Mouse (Mus musculus): ENCODE measurements around the gene Tmem255b. TPM values are rescaled to one million over a fixed set of nuclear protein-coding genes. Genes with fewer than 3 reads are reported as not detected.
A peak's percentile ranks its signal among the peaks of the same experiment; 100 is the strongest.

The Tmem255b gene
- total RNA-seq (2014; rRNA removed) = 1.1 and 2.2 TPM in 2 replicates
- 1.6 and 1.8 TPM in 2 replicates for polyA plus RNA-seq (2015; fragmentation: Nextera tagmentation; extraction: Ambion mirVana)

DNA sequence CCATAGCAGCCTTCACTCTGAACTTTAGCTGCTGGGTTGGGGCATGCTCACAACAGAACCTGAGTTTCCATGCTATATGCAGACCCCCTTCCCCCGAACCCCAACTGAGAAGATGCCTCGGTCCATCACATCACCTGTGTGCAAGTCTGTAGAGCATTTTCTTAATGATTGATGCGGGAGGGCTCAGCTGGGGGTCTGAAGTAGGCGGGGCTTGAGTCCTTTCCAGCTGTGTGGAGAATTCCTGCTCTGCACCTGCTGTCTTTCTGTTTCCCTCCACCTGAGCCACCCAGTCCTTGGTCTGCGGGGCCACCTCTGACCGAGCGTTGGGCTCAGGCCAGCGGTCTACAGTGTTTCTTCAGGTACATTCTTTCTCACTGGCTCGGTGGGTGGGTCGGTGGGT, at the start of gene Tmem255b:
Tmem255b (plus strand) TSS at position 301 of the 400 bp plus-strand sequence.
- WGBS = 14% methylated on average over 10 of the region's 10 CpGs
- Histone ChIP-seq H3K27me3 (ENCODE audit: insufficient read depth, low read length) (peaks cover 24% of the 10 kb centered on the region), H3K4me2 (ENCODE audit: low read depth, low read length, poor library complexity, severe bottlenecking) (peak within 1 kb of the TSS; percentile 24), H3K36me3 (ENCODE audit: insufficient read depth, low read length) (no peaks in the 10 kb centered on the region), H3K4me1 (ENCODE audit: insufficient read depth, low read length) (no peaks in the 10 kb centered on the region), H3K9ac (replicated peaks; ENCODE audit: low read length, poor library complexity, severe bottlenecking) (peak within 1 kb of the TSS; percentile 8; the same call in 1 of the 2 replicates), H3K27ac (ENCODE audit: low read depth, low read length) (no peak within 1 kb of the TSS), H3K4me3 (ENCODE audit: low read depth, low read length) (peak within 1 kb of the TSS; percentile 1; the same call in 1 of the 2 replicates), H3K9me3 (ENCODE audit: low read length) (no peaks in the 10 kb centered on the region)
- ATAC-seq (ENCODE audit: low FRiP score) = no peak
- no peak for TF ChIP-seq CTCF (IDR thresholded peaks at IDR 0.05)
- DNase-seq (ENCODE audit: low spot score) = no peak

DNA sequence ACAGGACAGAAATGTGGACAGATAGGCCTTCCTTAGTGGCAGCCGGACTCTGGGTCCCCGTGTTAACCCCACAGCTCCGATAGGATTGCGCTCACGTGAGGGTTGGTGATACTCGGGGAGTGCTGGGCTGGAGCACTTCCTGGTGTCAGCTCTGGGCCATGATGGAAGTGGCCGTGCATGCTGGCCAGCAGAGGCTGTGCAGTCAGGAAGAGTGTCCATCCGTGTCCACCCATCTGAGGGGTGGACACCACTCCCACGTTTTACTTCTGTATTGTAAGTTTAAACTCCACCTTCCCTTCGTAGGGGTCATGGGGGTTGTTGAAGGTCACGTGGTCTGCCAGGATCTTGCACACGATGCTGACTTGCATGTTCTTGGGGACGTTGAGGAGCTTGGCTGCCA, 48.6 kb upstream of the Tmem255b start:
- H3K4me1 ChIP-seq (ENCODE audit: insufficient read depth, low read length) = no peaks in the 10 kb centered on the region

DNA sequence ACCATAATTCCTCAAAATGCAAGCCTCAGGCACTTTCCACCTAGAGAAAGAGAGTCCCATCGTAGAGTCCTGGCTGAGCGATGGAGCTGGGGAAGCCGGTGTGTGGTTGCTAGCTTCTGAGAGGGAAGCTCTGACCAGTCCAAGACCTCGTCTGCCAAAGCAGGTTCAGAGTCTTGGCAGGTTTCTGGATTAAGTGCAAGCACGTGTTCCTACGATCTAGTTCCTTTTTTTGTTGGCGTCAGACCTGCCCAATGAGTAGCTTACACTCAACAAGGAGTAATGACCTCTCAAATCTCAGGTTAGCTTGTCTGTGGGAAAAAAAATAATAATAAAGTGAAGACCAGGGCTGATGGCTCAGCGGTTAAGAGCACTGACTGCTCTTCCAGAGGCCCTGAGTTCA, 47.3 kb upstream of the Tmem255b start:
- ATAC-seq (ENCODE audit: low FRiP score) = no peak

More for the DNA sequence above, 48.6 kb upstream of the Tmem255b start:
- H3K9me3 ChIP-seq (ENCODE audit: low read length) = no peaks in the 10 kb centered on the region
- no peak overlapping the region for H3K9ac ChIP-seq (replicated peaks; ENCODE audit: low read length, poor library complexity, severe bottlenecking)
- no peaks in the 10 kb centered on the region for H3K36me3 ChIP-seq (ENCODE audit: insufficient read depth, low read length)
- no peaks in the 10 kb centered on the region for H3K27me3 ChIP-seq (ENCODE audit: insufficient read depth, low read length)
- TF ChIP-seq CTCF (IDR thresholded peaks at IDR 0.05) = no peak
- DNase-seq (ENCODE audit: low spot score) (no peak), ATAC-seq (ENCODE audit: low FRiP score) (no peak)
- H3K27ac ChIP-seq (ENCODE audit: low read depth, low read length) = no peak overlapping the region
- H3K4me2 ChIP-seq (ENCODE audit: low read depth, low read length, poor library complexity, severe bottlenecking) = no peak overlapping the region
- 79% methylated on average over 13 of the region's 13 CpGs for WGBS
- H3K4me3 ChIP-seq (ENCODE audit: low read depth, low read length) = no peak overlapping the region

DNA sequence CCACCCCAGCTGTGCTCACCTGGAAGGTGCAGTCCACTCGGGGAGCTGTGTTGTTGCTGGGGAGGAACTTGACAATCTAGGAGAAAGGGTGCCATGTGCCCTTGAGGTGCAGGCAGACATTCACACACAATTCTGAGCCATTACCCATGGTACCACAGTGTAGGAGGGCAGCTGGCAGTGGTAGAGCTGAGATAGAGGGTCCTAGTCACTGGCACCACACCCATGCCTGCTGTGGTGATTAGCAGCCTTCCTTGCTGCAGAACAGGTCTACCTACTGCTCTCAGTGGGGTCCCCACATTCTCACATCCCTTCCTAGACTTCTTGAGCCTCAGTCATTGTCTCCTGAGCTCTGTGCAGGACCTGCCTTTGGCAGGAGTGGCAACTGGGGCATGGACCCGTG, 46.2 kb upstream of the Tmem255b start:
- H3K9me3 ChIP-seq (ENCODE audit: low read length) = no peaks in the 10 kb centered on the region
- no peak overlapping the region for H3K27ac ChIP-seq (ENCODE audit: low read depth, low read length)
- H3K4me1 ChIP-seq (ENCODE audit: insufficient read depth, low read length) = no peaks in the 10 kb centered on the region
- H3K9ac ChIP-seq (replicated peaks; ENCODE audit: low read length, poor library complexity, severe bottlenecking) = no peak overlapping the region
- ATAC-seq (ENCODE audit: low FRiP score) (no peak), DNase-seq (ENCODE audit: low spot score) (no peak)
- H3K36me3 ChIP-seq (ENCODE audit: insufficient read depth, low read length) = no peaks in the 10 kb centered on the region
- no peak overlapping the region for H3K4me3 ChIP-seq (ENCODE audit: low read depth, low read length)
- 87% methylated on average over 2 of the region's 2 CpGs for WGBS
- no peaks in the 10 kb centered on the region for H3K27me3 ChIP-seq (ENCODE audit: insufficient read depth, low read length)
- H3K4me2 ChIP-seq (ENCODE audit: low read depth, low read length, poor library complexity, severe bottlenecking) = no peak overlapping the region
- no peak for TF ChIP-seq CTCF (IDR thresholded peaks at IDR 0.05)

More for the DNA sequence above, 47.3 kb upstream of the Tmem255b start:
- no peak for DNase-seq (ENCODE audit: low spot score)
- Histone ChIP-seq H3K36me3 (ENCODE audit: insufficient read depth, low read length) (no peaks in the 10 kb centered on the region), H3K4me3 (ENCODE audit: low read depth, low read length) (no peak overlapping the region), H3K9me3 (ENCODE audit: low read length) (no peaks in the 10 kb centered on the region), H3K4me2 (ENCODE audit: low read depth, low read length, poor library complexity, severe bottlenecking) (no peak overlapping the region), H3K4me1 (ENCODE audit: insufficient read depth, low read length) (no peaks in the 10 kb centered on the region), H3K9ac (replicated peaks; ENCODE audit: low read length, poor library complexity, severe bottlenecking) (no peak overlapping the region), H3K27ac (ENCODE audit: low read depth, low read length) (no peak overlapping the region), H3K27me3 (ENCODE audit: insufficient read depth, low read length) (no peaks in the 10 kb centered on the region)
- WGBS = 83% methylated on average over 8 of the region's 8 CpGs
- TF ChIP-seq CTCF (IDR thresholded peaks at IDR 0.05) = no peak

DNA sequence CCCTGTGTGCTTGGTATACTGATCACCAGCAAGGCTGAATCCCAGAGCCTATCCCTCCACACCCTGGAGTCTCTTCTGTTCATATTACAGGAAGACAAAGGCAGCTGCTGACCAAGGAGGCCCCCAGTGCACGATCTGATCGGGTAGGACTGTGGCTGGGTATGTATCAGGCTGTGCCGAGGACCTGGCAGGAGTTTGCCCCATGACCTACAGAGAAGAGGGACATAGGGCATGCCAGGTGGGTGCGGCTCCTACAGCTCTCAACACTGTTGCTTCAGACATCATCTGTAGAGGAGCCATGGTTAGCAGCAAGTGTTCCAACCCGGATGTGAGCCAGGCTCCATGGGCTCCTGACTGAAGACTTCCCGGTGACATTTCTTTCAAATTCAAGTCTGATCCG, 41.1 kb upstream of the Tmem255b start:
- Histone ChIP-seq H3K36me3 (ENCODE audit: insufficient read depth, low read length) (no peaks in the 10 kb centered on the region), H3K27ac (ENCODE audit: low read depth, low read length) (no peak overlapping the region), H3K27me3 (ENCODE audit: insufficient read depth, low read length) (no peaks in the 10 kb centered on the region), H3K4me1 (ENCODE audit: insufficient read depth, low read length) (no peaks in the 10 kb centered on the region), H3K4me2 (ENCODE audit: low read depth, low read length, poor library complexity, severe bottlenecking) (no peak overlapping the region), H3K9ac (replicated peaks; ENCODE audit: low read length, poor library complexity, severe bottlenecking) (no peak overlapping the region), H3K4me3 (ENCODE audit: low read depth, low read length) (no peak overlapping the region), H3K9me3 (ENCODE audit: low read length) (no peaks in the 10 kb centered on the region)
- no peak for TF ChIP-seq CTCF (IDR thresholded peaks at IDR 0.05)
- 90% methylated on average over 7 of the region's 7 CpGs for WGBS
- DNase-seq (ENCODE audit: low spot score) = no peak
- no peak for ATAC-seq (ENCODE audit: low FRiP score)

DNA sequence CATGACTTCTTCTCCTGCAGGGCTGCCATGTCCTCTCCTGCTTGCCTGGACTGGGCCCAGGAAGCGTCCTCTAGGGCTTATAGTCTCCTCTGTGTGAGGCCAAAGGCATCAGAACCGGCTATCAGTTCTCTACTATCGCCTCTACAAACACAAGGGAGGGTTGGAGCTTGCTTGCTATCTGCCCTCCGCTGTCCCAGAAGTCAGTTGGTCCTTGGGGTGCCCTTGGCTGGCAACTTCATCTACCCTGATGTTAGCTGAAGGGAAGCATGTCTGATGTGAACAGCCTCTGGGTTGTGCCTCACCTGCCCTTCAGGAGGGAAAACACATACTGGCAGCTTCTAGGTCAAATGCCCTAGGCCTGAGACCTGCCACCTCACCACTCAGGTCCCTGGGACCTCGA, 38.3 kb upstream of the Tmem255b start, which contains the start of gene Atp4b:
Atp4b (minus strand) TSS at position 101 of the 400 bp plus-strand sequence.
- TF ChIP-seq CTCF (IDR thresholded peaks at IDR 0.05) = no peak
- Histone ChIP-seq H3K9ac (replicated peaks; ENCODE audit: low read length, poor library complexity, severe bottlenecking) (no peak within 1 kb of the TSS), H3K9me3 (ENCODE audit: low read length) (no peaks in the 10 kb centered on the region), H3K27me3 (ENCODE audit: insufficient read depth, low read length) (no peaks in the 10 kb centered on the region), H3K4me3 (ENCODE audit: low read depth, low read length) (no peak within 1 kb of the TSS), H3K36me3 (ENCODE audit: insufficient read depth, low read length) (no peaks in the 10 kb centered on the region), H3K27ac (ENCODE audit: low read depth, low read length) (no peak within 1 kb of the TSS), H3K4me1 (ENCODE audit: insufficient read depth, low read length) (no peaks in the 10 kb centered on the region), H3K4me2 (ENCODE audit: low read depth, low read length, poor library complexity, severe bottlenecking) (no peak within 1 kb of the TSS)
- WGBS = 84% methylated on average over 5 of the region's 5 CpGs
- ATAC-seq (ENCODE audit: low FRiP score) (no peak), DNase-seq (ENCODE audit: low spot score) (no peak)

Data from midbrain, postnatal 0 days (tissue).